Mouse (Mus musculus) c-Kit-positive CD71-positive TER-119-positive erythroid progenitor cells, embryonic 14.5 days (primary cell): ENCODE data around the gene Mpp3.
A peak's percentile ranks its signal among the peaks of the same experiment; 100 is the strongest.

Experiments
- DNase-seq: peaks from one replicate; pipeline ENCODE4 v3.0.0-alpha.2; 2013; ENCODE audit warnings: low spot score

The Mpp3 gene

DNA sequence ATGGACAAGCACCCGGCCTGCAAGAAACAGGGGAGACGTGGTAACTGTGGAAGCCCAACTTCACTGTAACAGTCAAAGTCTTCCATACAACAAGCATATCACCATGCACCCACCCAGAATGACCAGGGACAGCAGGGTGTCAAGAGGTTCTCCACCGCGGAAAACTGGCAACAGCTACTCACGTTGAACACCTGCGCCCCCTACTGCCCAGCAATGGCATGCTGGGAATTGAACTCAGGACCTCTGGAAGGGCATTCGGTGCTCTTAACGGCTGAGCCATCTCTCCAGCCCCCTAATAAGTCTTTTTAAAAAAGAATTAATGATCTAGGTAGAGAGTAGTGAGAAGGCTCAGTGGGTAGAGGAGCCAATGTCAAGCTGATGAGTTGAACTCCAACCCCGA lies 53.3 kb downstream of the Mpp3 start:
- DNase-seq = no peak

DNA sequence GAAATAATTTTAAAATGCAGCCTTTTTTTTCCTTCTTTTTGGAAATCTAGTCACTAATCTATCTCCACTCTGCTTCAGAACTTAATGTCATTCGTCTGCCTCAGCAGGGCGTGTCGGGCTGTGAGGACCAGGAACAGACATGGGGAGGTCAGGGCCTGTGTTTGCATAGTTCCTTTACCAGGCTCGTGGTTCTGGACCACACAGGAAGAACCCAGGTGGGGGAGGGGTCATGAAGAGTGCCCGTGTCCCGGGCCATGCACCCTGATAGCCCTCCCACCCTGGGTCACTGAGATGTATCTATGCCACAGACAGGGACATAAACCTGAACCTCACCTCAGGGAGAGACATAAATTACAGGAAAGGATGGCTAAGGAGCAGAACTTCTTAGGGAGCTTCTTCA lies 54.1 kb downstream of the Mpp3 start:
- no peak for DNase-seq

DNA sequence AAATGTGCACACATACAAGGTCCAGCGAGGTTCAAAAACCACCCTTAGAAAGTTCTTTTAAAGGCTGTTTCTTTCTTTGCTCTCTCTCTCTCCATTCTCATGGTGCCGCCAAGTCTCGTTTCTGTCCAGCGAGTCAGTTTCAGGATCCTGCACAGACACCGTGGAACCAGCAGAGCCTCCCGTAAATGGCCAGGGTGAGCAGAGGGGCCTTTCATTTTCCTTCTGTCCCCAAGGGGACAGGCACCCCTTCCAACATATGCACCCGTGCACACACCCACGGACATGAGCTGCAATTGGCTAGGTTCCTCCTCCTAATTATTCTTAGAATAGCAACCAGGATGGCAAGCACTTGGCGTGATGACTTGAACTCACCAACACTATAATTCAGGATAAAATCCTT lies 54.8 kb downstream of the Mpp3 start:
- no peak for DNase-seq

DNA sequence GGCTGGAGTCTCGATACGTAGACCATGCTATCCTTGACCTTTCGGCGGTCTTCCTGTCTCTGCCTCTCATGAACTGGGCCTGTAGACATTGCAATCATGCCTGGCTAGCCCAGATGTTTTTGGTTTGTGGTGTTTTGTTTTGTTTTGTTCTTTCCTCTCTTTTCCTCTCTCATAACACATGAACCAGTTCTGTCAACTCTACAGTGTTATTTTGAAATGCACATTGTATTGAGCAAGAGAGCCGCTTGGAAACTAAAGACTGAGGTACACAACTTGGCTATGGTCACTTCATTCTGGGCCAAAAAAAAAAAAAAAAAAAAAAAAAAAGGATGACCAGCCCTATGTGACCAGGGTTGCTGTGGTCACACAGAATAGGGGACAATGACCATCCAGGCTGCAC lies 55.6 kb downstream of the Mpp3 start:
- no peak for DNase-seq

DNA sequence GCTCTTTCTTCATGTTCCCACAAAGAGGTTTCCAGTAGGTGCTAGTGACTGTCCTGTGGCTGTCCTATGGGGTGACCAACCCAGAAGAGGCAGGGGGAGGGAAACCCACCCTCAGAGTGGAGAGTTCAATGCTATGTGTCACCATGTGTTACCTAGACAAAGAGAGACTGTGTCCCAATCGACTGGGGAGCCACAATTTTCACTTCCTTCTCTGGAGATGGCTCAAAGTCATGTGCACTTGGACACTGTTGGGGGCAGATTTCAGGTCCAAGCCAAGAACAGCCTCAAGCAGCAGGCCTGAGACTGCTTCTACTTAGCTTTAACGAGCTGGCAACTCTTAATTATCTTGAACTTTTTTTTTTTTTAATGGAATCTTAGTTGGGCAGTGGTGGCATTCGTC lies 56.2 kb downstream of the Mpp3 start:
- DNase-seq = no peak

DNA sequence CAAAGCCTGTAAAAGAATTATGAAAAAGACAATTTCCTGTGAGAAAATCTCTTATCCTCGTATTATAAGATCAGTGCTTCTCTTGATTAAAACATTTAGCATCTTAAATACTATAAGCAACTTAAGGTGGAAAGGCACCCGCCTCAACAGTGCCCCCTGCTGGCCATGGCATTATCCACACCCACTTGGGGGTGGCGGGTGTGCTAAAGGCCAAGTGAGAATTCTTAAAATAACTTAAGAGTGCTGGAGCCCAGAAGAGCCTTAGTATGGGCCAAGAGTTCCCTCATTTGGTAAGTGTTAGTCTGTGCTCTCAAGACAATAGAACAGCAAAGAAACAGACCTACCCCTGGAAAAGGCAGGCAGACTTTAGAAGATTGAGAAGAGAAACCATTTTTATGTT lies 56.9 kb downstream of the Mpp3 start:
- peak; percentile 40 for DNase-seq

DNA sequence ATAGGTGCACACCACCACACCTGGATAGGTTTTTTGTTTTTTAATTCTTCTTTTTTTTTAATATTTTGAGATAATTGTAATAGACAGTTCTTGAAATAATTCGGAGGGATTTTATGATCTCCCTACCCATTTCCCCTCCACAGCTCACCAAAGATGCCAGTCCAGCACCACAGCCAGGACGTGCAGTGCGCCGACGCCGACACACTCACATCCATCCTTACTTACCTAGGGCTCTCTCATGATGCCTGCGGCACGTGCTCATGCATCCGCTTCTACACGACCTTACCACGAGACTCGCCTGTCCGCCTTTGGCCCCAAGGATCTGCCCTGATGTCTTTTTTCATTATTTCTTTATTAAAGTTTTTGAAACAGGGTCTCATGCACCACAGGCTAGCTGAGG lies 58.4 kb downstream of the Mpp3 start:
- no peak for DNase-seq

DNA sequence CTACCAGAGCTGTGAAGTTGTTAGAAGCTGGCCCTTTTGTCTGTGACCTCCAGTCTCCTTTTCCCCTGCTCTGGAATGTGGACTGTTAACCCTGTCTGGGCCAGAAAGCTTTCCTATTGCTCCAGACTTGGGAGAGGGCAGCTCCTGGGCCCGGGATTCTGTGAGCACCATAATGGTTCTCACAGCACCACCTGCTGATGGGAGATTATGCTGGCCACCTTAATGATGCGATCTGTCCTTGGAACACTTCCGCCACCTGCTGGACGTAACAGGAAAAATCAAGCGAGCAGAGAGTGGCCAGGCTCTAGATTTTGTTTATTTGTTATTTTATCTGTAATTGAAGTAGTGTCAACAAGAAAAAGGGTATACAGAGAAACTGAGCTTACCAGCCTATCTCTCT lies 59.5 kb downstream of the Mpp3 start:
- DNase-seq = peak; percentile 60

DNA sequence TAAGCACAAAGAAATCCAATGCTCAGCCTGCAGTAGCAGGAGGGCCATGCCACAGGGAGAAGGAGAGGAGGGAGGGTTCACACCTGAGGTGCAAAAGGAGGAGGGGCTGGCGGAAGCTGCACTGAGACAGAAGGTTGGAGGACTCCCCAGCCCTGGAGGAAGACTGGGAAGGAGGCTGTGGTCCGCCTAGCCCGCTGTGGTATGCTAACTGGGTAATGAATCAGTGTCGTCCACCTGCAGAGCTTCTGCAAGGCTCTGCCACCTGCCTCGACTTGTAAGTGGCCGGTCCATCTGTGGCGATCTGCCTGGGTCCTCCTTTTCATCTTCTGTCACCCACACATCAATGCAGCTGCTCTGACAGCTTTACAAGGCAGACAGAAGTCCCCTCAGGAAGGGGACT lies 60.0 kb downstream of the Mpp3 start:
- DNase-seq = no peak

DNA sequence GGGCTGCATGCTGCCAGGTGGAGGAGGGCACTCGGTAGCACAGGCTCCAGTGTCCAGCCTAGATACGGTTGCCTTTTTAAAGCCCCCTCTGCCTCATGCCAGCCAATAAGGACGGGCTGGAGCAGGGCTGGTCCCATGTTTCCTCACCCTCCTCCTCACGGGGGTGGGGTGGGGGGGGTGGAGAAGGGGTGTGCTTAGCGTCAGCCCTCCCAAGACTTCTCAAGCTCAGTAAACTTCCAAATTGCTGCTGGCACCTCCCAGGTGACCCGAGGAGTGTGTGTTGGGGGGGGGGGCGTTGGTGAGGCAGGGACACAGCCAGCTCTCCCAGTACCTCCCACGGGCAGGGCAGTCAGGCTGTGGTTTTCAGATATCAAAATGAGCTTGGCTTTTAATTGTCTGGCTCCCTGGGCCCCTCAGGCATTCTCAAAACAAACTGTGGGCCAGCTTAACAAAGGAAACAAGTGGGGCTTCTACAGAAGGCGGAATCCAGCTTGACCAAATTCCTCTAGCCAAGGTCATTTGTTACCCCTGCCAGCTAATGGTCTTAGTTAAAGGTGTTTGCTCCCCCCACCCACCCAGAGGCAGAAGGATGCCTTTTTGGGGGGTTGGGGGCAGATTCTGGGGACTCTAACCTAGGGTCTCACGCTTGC lies 61.2 kb downstream of the Mpp3 start, which contains the start of gene Sost:
Gene Sost (minus strand): TSS at position 51 of the 650 bp plus-strand sequence.
- DNase-seq = no peak

DNA sequence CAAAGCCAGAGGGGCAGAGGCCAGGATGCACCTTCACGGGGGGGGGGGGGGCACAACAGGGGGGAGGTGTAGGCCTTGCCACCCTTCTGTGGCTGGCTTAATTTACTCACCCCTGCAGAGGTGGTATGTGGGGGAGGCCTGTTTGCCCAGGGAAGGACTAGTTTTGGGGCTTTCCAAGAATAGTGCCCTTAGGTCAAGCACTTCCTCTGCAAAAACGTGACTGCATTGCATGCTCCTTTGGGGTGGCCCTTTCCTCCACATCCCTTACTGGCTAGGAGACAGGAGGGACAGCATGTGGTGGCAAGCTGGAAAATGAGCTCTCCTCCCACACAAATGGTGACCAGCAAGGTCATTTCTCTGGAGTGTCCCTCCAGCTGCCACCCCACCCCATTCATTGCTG lies 62.7 kb downstream of the Mpp3 start:
- no peak for DNase-seq

DNA sequence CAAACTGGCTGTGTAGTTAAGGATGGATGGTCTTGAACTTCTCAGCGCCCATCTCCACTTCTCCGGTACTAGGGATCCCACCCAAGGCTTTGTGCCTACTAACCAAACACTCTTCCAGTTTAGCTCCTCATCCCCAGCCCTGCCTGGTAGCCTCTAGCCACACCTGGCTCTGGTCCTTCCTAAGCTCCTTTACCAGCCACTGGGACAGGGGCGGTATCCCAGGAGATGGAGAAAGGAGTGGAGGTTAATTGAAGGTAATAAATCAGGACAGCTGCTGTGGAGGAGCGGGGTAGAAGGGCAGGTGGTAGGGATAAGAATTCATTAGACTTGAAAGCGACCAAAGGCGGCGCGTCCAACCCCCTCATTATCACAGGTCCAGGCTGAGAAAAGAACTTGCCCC lies 63.6 kb downstream of the Mpp3 start:
- DNase-seq = no peak

DNA sequence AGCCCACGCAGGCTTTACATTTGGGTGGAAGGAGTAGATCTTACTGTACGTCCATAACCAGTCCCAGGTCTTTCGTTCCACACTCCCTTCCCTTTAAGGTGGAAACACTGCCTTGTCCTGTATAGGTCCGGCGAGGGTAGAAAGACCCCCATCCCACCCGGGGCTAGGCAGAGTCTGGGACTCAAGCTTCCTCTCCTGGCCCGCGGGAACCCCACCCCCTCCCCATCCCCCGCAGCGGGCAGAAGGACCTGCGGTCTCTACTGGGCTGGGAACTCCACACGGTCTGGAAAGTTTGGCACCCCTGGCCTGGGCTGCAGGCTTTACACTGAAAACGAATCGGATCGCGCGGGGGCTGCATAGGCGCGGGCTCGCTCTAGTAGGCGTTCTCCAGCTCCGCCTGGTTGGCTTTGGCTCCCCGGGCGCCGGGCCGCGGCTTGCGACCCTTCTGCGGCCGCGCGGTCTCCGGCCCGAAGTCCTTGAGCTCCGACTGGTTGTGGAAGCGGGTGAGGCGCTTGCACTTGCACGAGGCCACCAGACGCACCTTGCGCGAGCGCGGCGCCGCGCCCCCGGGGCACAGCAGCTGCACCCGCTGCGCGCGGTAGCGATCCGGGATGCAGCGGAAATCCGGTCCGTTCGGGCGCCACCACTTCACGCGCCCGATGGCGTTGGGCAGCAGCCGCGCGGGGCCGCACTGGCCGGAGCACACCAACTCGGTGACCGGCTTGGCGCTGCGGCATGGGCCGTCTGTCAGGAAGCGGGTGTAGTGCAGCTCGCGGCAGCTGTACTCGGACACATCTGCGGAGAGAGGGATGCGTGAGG lies 64.6 kb downstream of the Mpp3 start:
- no peak for DNase-seq

DNA sequence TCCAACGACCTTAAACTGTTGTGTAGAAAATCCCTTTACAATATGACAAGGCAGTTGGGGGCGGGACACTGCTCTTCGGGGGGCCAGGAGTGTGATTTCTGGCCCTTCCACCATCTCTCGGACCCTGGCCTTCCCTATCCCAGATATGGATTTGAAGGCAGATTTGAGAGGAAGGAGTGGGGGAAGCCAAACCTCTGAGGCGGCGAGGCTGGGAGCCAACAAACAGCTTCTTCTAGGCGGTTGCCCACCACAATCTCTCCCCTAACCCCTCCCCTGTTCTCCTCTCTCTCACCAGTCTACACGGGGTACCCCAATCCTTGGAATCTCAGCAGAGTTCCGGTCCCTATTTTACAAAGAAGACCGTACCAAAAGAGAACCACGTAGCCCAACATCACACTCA lies 65.2 kb downstream of the Mpp3 start:
- no peak for DNase-seq

DNA sequence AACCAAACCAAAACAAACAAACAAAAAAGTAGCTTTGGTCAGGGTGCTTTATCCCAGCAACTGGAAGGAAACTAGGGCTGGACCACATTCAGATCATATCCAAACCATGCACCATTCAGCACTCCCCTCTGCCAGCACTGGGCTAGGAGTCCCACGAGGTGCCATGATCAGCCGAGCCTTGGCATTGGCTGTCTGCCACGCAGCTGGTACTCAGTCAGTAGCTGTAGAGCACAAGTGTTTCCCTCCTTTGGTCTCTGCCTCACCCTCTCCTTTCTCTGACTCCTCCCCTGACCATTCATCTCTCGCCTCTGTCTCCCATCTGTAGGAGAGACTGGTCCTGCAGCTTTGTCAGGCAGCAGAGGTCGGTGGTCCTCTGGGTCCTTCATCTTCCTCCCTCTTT lies 70.8 kb downstream of the Mpp3 start:
- DNase-seq = no peak

DNA sequence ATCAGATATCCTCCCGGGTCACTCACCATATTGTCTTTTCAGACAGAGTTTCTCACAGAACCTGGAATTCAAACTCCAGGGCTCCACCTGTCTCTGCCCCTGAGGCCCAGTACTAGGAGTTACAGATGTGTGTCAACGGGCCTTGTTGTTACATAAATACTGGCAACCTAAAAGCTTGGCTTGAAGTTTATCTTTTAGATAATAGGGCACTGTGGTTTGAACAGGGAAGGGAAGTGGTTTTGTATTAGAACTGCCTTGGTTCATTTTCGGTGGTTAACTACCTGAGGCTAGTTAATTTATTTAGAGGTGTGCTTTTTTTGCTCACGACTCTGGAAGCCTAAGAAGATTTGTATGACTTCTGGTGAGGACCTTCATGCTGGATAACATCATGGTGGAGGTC lies 74.8 kb downstream of the Mpp3 start:
- no peak for DNase-seq

DNA sequence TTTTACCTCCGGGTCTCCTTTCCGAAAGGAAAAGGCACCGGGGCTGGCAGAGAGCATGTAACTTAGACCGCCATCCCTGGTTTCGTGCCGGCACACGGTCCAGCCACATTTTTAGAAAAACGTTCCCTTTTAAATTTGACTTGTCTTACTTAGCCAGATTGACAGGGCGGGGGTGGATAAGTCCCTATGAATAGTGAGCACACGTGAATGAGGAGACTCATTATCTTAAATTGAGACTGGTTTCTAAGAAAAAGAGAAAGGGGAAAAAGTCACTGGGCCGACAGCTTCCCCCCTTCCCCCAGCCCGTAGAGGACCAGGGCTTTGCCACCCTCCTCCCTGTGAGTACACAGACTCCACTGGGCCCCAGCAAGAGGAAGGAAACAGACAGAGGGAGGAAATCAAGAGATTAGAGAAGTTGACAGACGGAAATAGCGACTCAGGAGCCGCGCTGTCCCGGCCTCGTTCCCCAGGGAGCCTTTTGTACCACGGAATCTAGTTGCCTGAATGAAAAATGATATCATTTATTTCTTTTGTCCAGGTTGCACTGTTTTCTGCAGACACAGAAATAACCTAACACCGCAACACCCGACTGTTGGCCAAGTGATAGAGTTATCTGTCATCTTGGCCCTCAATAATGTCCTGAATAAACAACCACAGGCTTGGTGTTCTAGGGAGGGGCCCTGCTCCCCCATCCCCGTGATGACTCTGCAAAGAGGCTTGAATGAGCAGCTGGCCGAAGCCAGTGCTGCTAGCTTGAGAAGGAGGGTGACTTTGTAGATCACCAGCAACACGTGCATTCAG lies 75.5 kb downstream of the Mpp3 start:
- no peak for DNase-seq

DNA sequence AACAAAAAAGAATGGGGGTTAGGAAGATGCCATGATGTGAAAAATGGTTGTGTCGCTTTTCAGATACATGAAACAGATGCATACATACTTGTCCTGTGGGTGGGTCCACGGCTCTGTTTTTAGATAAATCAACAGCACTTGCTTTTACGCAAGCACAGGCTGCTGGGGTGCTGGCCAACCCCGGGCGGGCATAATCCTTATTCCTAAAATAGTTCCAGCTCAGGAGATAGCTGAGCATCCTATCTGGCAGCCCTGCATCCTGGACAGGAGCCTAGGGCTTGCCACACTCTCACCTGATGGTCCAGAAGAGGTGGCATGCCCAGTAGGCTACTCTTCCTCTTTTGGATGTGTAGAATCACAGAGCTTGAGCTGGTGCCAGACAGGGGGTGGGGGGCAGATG lies 78.2 kb downstream of the Mpp3 start:
- DNase-seq = no peak
